Mouse (Mus musculus) liver, postnatal 0 days (tissue): ENCODE data around the gene Nf1.

Source experiments
- CTCF ChIP-seq: sonication (generic); IDR thresholded peaks from 2 replicates; pipeline ENCODE4 v1.5.1; 2016; ENCODE audit warnings: antibody characterized with exemption, low read depth
- EP300 ChIP-seq: IDR thresholded peaks from 2 replicates; pipeline ENCODE4 v1.6.1; 2016; ENCODE audit warnings: antibody characterized with exemption, low read depth, mild to moderate bottlenecking

DNA sequence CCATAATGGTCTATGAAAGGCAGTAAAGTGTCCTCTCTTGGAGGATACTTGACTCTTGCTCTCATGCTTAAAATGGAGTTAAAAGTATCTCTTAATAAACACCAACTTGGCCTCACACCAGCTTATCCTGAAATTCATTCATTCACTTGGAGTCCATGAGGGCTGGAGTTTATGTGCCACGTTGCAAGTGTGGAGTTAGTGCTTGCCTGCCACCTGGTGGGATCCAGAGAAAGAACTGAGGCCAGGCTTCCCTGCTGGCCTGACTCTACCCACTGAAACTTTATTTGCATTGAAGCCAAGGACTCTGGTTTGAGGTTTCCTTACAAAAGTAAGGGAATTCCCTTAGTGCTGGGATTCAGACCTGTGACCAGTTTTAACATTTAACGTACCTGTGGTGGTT is 49.0 kb upstream of the Nf1 start:
- TF ChIP-seq CTCF (peak; percentile 80), EP300 (no peak)
